Mouse (Mus musculus) adrenal gland, postnatal 10 days (tissue): ENCODE measurements at regions not wholly inside any gene's neighbourhood (a gene's known extent, or its start where the extent isn't known, plus 50 kb on each side); places are given as distances from the start of the nearest gene placed in this dataset.
"Not testable (repeated sequence)": the region's sequence is repeated elsewhere in the genome, so short reads cannot be mapped to it uniquely, and the experiment has no call there.

Experiments used
- DNase-seq: peaks from one replicate; pipeline ENCODE4 v3.0.0; 2021; ENCODE audit warnings: mixed read lengths

GRCm38 (mm10) chr14:88092967-88093366, 378.2 kb downstream of the Pcdh20 start:
- DNase-seq = no peak

- no peak for DNase-seq
Measured at GRCm38 (mm10) chr14:88084854-88085253, 386.3 kb downstream of the Pcdh20 start.

GRCm38 (mm10) chr14:88072880-88073468, 398.2 kb downstream of the Pcdh20 start:
- DNase-seq = no peak

- DNase-seq = not testable (repeated sequence)
Measured at GRCm38 (mm10) chr14:88047586-88047985, 423.6 kb downstream of the Pcdh20 start.

- no peak for DNase-seq
Measured at GRCm38 (mm10) chr14:88013882-88014281, 457.3 kb downstream of the Pcdh20 start.

- DNase-seq = peak; percentile 3
Measured at GRCm38 (mm10) chr14:88013186-88013585, 458.0 kb downstream of the Pcdh20 start.

GRCm38 (mm10) chr14:87996561-87996960, 474.6 kb downstream of the Pcdh20 start:
- no peak for DNase-seq
